Mouse (Mus musculus) lung, postnatal 0 days (tissue): ENCODE data around the gene Aes. TPM values are rescaled to one million over a fixed set of nuclear protein-coding genes. Genes with fewer than 3 reads are reported as not detected.

Experiments used
- ATAC-seq: fragments of 200-750 bp; cut with Nextera tagmentation; 2 replicates; pipeline ENCODE4 v1.8.0; 2017; ENCODE audit warnings: moderate library complexity
- DNase-seq: peaks from one replicate; pipeline ENCODE4 v3.0.0-alpha.2; 2016; ENCODE audit warnings: low spot score
- H3K27ac ChIP-seq: fragments of 300-500 bp; sonication (generic); 2 replicates; pipeline ENCODE4 v1.5.1; 2014; ENCODE audit warnings: antibody characterized with exemption, mild to moderate bottlenecking, low read length, mixed read lengths
- H3K27me3 ChIP-seq: fragments of 300-500 bp; sonication (generic); replicated peaks from 2 replicates; pipeline ENCODE4 v1.6.1; 2014; ENCODE audit warnings: low read length, mixed read lengths; ENCODE audit not compliant: insufficient read depth
- H3K36me3 ChIP-seq: fragments of 300-500 bp; sonication (generic); 2 replicates; pipeline ENCODE4 v1.6.1; 2014; ENCODE audit warnings: low read length, mixed read lengths; ENCODE audit not compliant: insufficient read depth
- H3K4me1 ChIP-seq: fragments of 300-500 bp; sonication (generic); 2 replicates; pipeline ENCODE4 v1.6.1; 2014; ENCODE audit warnings: antibody characterized with exemption, low read depth, low read length, mixed read lengths; ENCODE audit not compliant: insufficient read depth
- H3K4me2 ChIP-seq: fragments of 300-500 bp; sonication (generic); replicated peaks from 2 replicates; pipeline ENCODE4 v1.6.1; 2014; ENCODE audit warnings: low read depth, mild to moderate bottlenecking, low read length, moderate library complexity, mixed read lengths
- H3K4me3 ChIP-seq: fragments of 300-500 bp; sonication (generic); 2 replicates; pipeline ENCODE4 v1.5.1; 2014; ENCODE audit warnings: low read depth, low read length
- H3K9ac ChIP-seq: fragments of 300-500 bp; sonication (generic); replicated peaks from 2 replicates; pipeline ENCODE4 v1.6.1; 2014; ENCODE audit warnings: low read depth, mild to moderate bottlenecking
- H3K9me3 ChIP-seq: fragments of 300-500 bp; sonication (generic); 2 replicates; pipeline ENCODE4 v1.6.1; 2016; ENCODE audit warnings: low read length, mixed read lengths
- CTCF ChIP-seq: IDR thresholded peaks from 2 replicates; pipeline ENCODE4 v1.5.1; 2016; ENCODE audit warnings: antibody characterized with exemption, mild to moderate bottlenecking
- EP300 ChIP-seq: IDR thresholded peaks from 2 replicates; pipeline ENCODE4 v1.6.1; 2016; ENCODE audit warnings: antibody characterized with exemption, mild to moderate bottlenecking, control low read depth
- WGBS: fragments of 180-500 bp; shearing (Covaris S2); extraction: QIAGEN DNeasy Blood & Tissue Kit; methylation state at CpG from one replicate; pipeline ENCODE4 v1.1.7; 2014; 5-methylcytosine and 5-hydroxymethylcytosine counted together
- polyA plus RNA-seq: library from polyadenylated mRNA; unstranded; fragments of >200 nt; fragmentation: Nextera tagmentation; extraction: Ambion mirVana; gene quantifications from 2 replicates; pipeline ENCODE4 v1.2.1, GENCODE M21; 2015

The Aes gene
- polyA plus RNA-seq, 1 experiment from 2014 or later, result 473 TPM

DNA sequence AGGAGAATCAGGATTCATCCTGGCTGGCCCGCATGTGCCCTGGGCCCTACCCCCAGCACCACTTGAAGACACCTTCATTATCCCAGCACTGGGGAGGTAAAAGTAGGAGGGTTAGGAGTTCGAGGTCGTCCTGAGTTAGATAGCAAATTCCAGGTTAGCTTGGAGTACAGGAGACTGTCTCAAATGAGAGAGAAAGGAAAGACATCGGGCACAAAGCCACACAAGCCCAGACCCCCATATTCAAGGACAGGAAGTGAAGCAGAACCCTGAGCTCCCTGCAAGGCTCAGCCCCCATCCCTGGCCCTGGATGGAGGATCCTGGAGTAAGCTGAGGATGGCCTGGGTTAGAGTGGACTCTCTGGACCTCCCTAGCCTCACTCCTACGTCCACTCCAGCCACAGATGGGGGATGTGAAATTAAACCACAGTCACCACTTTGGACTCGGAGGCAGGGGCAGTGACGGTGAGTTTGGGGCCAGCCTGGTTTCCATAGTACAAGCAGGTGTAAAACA lies 42.2 kb downstream of the Aes start:
- WGBS, result 28% methylated on average over 7 of the region's 7 CpGs
- Histone ChIP-seq H3K27me3 (no peaks in the 10 kb centered on the region), H3K9me3 (no peaks in the 10 kb centered on the region), H3K4me3 (peak overlapping the region; percentile 16; the same call in 1 of the 2 replicates), H3K9ac (no peak overlapping the region), H3K4me2 (peak overlapping the region; percentile 58), H3K4me1 (peaks cover 10% of the 10 kb centered on the region; the same call in 1 of the 2 replicates), H3K27ac (0 out of 2 replicates have a peak overlapping the region, but pooled peaks have one; percentile 32), H3K36me3 (no peaks in the 10 kb centered on the region)
- ATAC-seq, result no peak
- no peak for DNase-seq
- TF ChIP-seq EP300, result no peak
- TF ChIP-seq CTCF, result no peak

DNA sequence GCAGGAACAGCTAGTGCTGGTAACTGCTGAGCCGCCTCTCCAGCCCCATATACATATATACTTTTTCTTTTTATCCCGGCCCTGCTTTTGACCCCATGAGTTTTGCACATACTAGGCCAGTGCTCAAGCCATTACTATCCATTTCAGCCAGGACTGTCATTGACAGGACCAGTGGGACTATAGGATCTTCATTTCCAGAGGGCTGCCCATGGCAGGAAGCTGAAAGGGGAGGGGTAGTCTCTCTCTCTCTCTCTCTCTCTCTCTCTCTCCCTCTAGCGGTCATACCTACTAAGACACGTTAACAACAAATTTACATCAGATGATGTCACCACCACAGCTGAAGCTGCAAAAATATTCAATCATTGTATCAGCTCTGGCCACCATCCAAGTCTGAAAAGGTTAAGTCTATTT lies 43.5 kb downstream of the Aes start:
- 22% methylated on average over 4 of the region's 4 CpGs for WGBS
- TF ChIP-seq EP300, result no peak
- TF ChIP-seq CTCF, result peak; percentile 84
- no peaks in the 10 kb centered on the region for H3K27me3 ChIP-seq
- H3K4me3 ChIP-seq, result no peak overlapping the region
- H3K4me1 ChIP-seq, result peaks cover 10% of the 10 kb centered on the region; the same call in 1 of the 2 replicates
- DNase-seq (peak; percentile 96), ATAC-seq (no peak)
- no peaks in the 10 kb centered on the region for H3K36me3 ChIP-seq
- no peak overlapping the region for H3K27ac ChIP-seq
- H3K9ac ChIP-seq, result no peak overlapping the region
- no peaks in the 10 kb centered on the region for H3K9me3 ChIP-seq
- H3K4me2 ChIP-seq, result no peak overlapping the region

DNA sequence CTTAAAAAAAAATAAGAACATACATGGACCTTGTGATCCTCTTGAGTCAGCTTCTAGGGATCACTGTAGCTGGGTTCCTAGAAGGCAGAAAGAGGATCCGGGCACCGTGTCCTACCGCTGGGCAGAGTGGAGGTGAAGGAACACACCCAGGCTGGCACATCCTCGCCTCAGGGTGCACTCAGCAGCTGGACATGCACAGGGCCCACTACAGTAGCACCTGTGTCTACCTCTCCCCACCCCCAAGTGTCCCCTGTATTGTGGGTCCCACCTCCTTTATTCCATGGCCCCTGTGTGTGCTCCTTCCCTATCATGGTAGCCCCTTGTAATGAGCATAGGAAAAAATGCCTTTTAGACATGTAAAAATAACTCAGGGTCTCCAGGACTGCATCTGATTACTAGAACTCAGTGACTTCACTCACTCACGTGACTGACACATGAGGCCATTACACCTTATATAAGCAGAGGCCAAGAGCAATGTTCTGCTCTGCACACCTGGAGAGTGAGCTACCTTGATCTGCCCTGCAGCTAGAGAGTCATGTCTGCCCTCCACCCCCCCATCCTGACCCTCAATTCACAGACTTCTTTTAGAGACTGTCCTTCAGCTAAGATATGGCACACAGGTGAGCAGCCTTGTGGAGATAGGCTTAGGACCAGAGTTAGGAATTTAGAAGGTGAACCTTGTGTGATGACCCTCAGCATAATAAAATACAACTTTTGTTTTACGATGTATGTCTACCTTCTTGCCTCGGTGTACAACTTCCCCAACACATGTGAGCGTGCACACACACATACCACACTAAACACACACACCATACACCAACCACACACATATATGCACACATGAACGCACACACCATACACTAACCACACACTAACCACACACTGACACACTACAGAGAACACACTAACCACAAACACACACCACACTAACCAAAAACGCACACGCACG lies 45.0 kb downstream of the Aes start:
- Histone ChIP-seq H3K4me2 (peak overlapping the region; percentile 62), H3K27me3 (no peaks in the 10 kb centered on the region), H3K4me1 (peaks cover 10% of the 10 kb centered on the region; the same call in 1 of the 2 replicates), H3K27ac (no peak overlapping the region), H3K9me3 (no peaks in the 10 kb centered on the region), H3K9ac (no peak overlapping the region), H3K36me3 (no peaks in the 10 kb centered on the region), H3K4me3 (peak overlapping the region; percentile 38; the same call in 1 of the 2 replicates)
- ATAC-seq, result no peak
- TF ChIP-seq EP300 (no peak), CTCF (no peak)
- DNase-seq, result no peak
- 70% methylated on average over 12 of the region's 12 CpGs for WGBS

DNA sequence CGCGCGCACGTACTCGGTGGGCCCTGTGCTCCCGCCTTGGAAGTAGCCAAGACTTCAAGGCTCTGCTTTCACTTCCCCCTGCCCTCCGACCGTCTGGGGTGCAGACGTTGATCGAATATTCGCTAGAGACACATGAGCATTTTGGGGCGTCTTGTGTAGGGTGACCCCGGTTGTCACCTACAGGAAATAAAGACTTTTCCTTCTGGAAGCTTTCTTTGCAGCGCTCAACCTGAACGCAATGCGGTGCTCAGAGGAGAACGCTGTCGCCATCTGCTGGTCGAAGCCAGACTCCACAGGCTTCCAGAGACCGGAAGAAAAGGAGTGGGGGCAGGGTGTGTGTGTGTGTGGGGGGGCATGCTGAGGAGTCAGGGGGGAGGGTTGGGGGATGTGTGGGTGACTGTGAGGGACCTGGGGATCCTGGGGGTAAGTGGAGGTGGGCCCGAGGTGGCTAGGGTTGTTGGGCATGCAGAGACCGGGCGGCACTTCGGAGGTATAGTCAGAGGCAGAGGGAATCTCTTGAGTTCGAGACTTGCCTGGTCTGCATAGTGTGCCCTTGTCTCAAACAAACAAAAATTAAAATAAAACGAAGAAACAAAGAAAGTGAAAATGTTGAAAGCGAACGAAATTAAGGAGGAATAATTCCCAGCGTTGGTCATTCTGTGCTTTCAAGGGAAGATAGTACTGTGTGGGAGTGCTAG lies 45.8 kb downstream of the Aes start:
- no peaks in the 10 kb centered on the region for H3K9me3 ChIP-seq
- TF ChIP-seq CTCF (peak; percentile 93), EP300 (no peak)
- ATAC-seq (peak; percentile 43), DNase-seq (peak; percentile 93)
- H3K4me2 ChIP-seq, result peak overlapping the region; percentile 62
- H3K4me3 ChIP-seq, result peak overlapping the region; percentile 38
- no peaks in the 10 kb centered on the region for H3K36me3 ChIP-seq
- peaks cover 10% of the 10 kb centered on the region; the same call in 1 of the 2 replicates for H3K4me1 ChIP-seq
- no peaks in the 10 kb centered on the region for H3K27me3 ChIP-seq
- WGBS, result 16% methylated on average over 29 of the region's 29 CpGs
- peak overlapping the region; percentile 81 for H3K27ac ChIP-seq
- no peak overlapping the region for H3K9ac ChIP-seq

DNA sequence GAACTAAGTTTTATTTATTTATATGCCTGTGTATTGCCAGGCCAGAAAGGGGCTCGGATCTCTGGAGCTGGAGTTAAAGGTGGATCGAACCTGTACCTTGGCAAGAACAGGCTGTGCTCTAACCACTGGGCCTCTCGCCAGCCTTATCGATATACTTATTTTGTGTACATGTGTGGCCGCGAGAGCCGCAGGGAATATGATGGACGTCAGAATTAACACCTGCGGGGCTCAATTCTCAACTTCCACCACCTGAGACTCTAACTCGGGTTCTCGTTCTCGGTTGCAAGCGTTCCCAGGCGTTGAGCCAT lies 46.3 kb downstream of the Aes start:
- ATAC-seq (no peak), DNase-seq (no peak)
- peak overlapping the region; percentile 62 for H3K4me2 ChIP-seq
- H3K9me3 ChIP-seq, result no peaks in the 10 kb centered on the region
- TF ChIP-seq EP300 (no peak), CTCF (no peak)
- H3K9ac ChIP-seq, result no peak overlapping the region
- 1% methylated on average over 14 of the region's 14 CpGs for WGBS
- H3K4me1 ChIP-seq, result peaks cover 9% of the 10 kb centered on the region; the same call in 1 of the 2 replicates
- peak overlapping the region; percentile 38 for H3K4me3 ChIP-seq
- H3K27me3 ChIP-seq, result no peaks in the 10 kb centered on the region
- H3K36me3 ChIP-seq, result no peaks in the 10 kb centered on the region
- H3K27ac ChIP-seq, result peak overlapping the region; percentile 81
